Mouse (Mus musculus) granulocyte monocyte progenitor cell, adult 5-6 weeks (primary cell): ENCODE data around the gene Olfr820. TPM values are rescaled to one million over a fixed set of nuclear protein-coding genes. Genes with fewer than 3 reads are reported as not detected.
"Not testable (repeated sequence)": the region's sequence is repeated elsewhere in the genome, so short reads cannot be mapped to it uniquely, and the experiment has no call there.

Experiments
- ATAC-seq: replicated peaks from 2 replicates; pipeline ENCODE4 v1.8.0; 2016; ENCODE audit warnings: mild to moderate bottlenecking, moderate TSS enrichment, inconsistent platforms; ENCODE audit not compliant: poor library complexity, severe bottlenecking
- total RNA-seq, 2 experiments: library from RNA; stranded (forward) in 1 of 2; stranded (reverse) in 1 of 2; fragments of 200-712, 200-1000 nt in 1 of 2; fragments of >200 nt in 1 of 2; fragmentation: Nextera tagmentation in 1 of 2; gene quantifications; 2 replicates each; pipeline ENCODE4 v1.2.3; 2014 to 2017

Gene Olfr820
- total RNA-seq (2014; fragmentation: Nextera tagmentation) (not detected in 2 replicates), total RNA-seq (2017) (not detected in 2 replicates)

- no peak for ATAC-seq
These were observed at the start of gene Olfr820 for GRCm38 (mm10) chr10:130012321-130012720. Gene Olfr820 (plus strand): TSS chr10:130012621.

- not testable (repeated sequence) for ATAC-seq
These were observed 46.2 kb upstream of the Olfr820 start for GRCm38 (mm10) chr10:129966232-129966631.

GRCm38 (mm10) chr10:129967166-129967565 lies 45.3 kb upstream of the Olfr820 start, which contains the start of gene Olfr819:
Gene Olfr819 (minus strand): TSS chr10:129967266.
- ATAC-seq: not testable (repeated sequence)

GRCm38 (mm10) chr10:129972994-129973393 lies 39.4 kb upstream of the Olfr820 start:
- ATAC-seq: peak; percentile 53

- ATAC-seq: not testable (repeated sequence)
These were observed 36.4 kb upstream of the Olfr820 start, which contains the start of gene Olfr247 for GRCm38 (mm10) chr10:129976040-129976439. Gene Olfr247 (minus strand): TSS chr10:129976140.

- ATAC-seq: peak; percentile 58
These were observed 30.6 kb upstream of the Olfr820 start for GRCm38 (mm10) chr10:129981867-129982266.

- ATAC-seq: not testable (repeated sequence)
These were observed 27.5 kb upstream of the Olfr820 start, which contains the start of gene Gm10310 for GRCm38 (mm10) chr10:129984962-129985361. Gene Gm10310 (minus strand): TSS chr10:129985062.

GRCm38 (mm10) chr10:130004104-130004503 lies 8.3 kb upstream of the Olfr820 start:
- not testable (repeated sequence) for ATAC-seq

GRCm38 (mm10) chr10:130005366-130005765 lies 7.1 kb upstream of the Olfr820 start:
- ATAC-seq: not testable (repeated sequence)

GRCm38 (mm10) chr10:130030048-130030447 lies 17.6 kb downstream of the Olfr820 start, which contains the start of gene Olfr821:
Gene Olfr821 (plus strand): TSS chr10:130030348.
- no peak for ATAC-seq

GRCm38 (mm10) chr10:130037096-130037495 lies 24.7 kb downstream of the Olfr820 start:
- ATAC-seq: no peak

Other genes starting within 250 kb of the Olfr820 start
- gene Olfr808, start 247.1 kb upstream of the Olfr820 start, total RNA-seq (2014; fragmentation: Nextera tagmentation): not detected in 2 replicates
- not detected in 2 replicates for gene Olfr808, start 247.1 kb upstream of the Olfr820 start, total RNA-seq (2017)
- not detected in 2 replicates for gene Olfr809, start 238.0 kb upstream of the Olfr820 start, total RNA-seq (2014; fragmentation: Nextera tagmentation)
- not detected in 2 replicates for gene Olfr809, start 238.0 kb upstream of the Olfr820 start, total RNA-seq (2017)
- gene Olfr810, start 217.7 kb upstream of the Olfr820 start, total RNA-seq (2014; fragmentation: Nextera tagmentation): not detected in 2 replicates
- gene Olfr810, start 217.7 kb upstream of the Olfr820 start, total RNA-seq (2017): not detected in 2 replicates
- gene Olfr811, start 208.2 kb upstream of the Olfr820 start, total RNA-seq (2014; fragmentation: Nextera tagmentation): not detected in 2 replicates
- gene Olfr811, start 208.2 kb upstream of the Olfr820 start, total RNA-seq (2017): not detected in 2 replicates
- not detected in 2 replicates for gene Olfr812, start 166.5 kb upstream of the Olfr820 start, total RNA-seq (2014; fragmentation: Nextera tagmentation)
- gene Olfr812, start 166.5 kb upstream of the Olfr820 start, total RNA-seq (2017): not detected in 2 replicates
- not detected in 2 replicates for gene Olfr813, start 157.3 kb upstream of the Olfr820 start, total RNA-seq (2014; fragmentation: Nextera tagmentation)
- gene Olfr813, start 157.3 kb upstream of the Olfr820 start, total RNA-seq (2017): not detected in 2 replicates
- gene Olfr814, start 132.8 kb upstream of the Olfr820 start, total RNA-seq (2014; fragmentation: Nextera tagmentation): not detected in 2 replicates
- gene Olfr814, start 132.8 kb upstream of the Olfr820 start, total RNA-seq (2017): not detected in 2 replicates
- not detected in 2 replicates for gene Olfr815, start 106.8 kb upstream of the Olfr820 start, total RNA-seq (2014; fragmentation: Nextera tagmentation)
- gene Olfr815, start 106.8 kb upstream of the Olfr820 start, total RNA-seq (2017): not detected in 2 replicates
- gene Olfr816, start 97.0 kb upstream of the Olfr820 start, total RNA-seq (2014; fragmentation: Nextera tagmentation): not detected in 2 replicates
- not detected in 2 replicates for gene Olfr816, start 97.0 kb upstream of the Olfr820 start, total RNA-seq (2017)
- not detected in 2 replicates for gene Olfr818, start 63.5 kb upstream of the Olfr820 start, total RNA-seq (2014; fragmentation: Nextera tagmentation)
- not detected in 2 replicates for gene Olfr818, start 63.5 kb upstream of the Olfr820 start, total RNA-seq (2017)
- gene Olfr819, start 45.4 kb upstream of the Olfr820 start, total RNA-seq (2014; fragmentation: Nextera tagmentation): not detected in 2 replicates
- gene Olfr819, start 45.4 kb upstream of the Olfr820 start, total RNA-seq (2017): not detected in 2 replicates
- not detected in 2 replicates for gene Olfr247, start 36.5 kb upstream of the Olfr820 start, total RNA-seq (2014; fragmentation: Nextera tagmentation)
- not detected in 2 replicates for gene Olfr247, start 36.5 kb upstream of the Olfr820 start, total RNA-seq (2017)
- gene Gm10310, start 27.6 kb upstream of the Olfr820 start, total RNA-seq (2014; fragmentation: Nextera tagmentation): not detected in 2 replicates
- gene Gm10310, start 27.6 kb upstream of the Olfr820 start, total RNA-seq (2017): not detected in 2 replicates
- gene Olfr821, start 17.7 kb downstream of the Olfr820 start, total RNA-seq (2014; fragmentation: Nextera tagmentation): not detected in 2 replicates
- not detected in 2 replicates for gene Olfr821, start 17.7 kb downstream of the Olfr820 start, total RNA-seq (2017)
- gene Olfr822, start 58.6 kb downstream of the Olfr820 start, total RNA-seq (2014; fragmentation: Nextera tagmentation): not detected in 2 replicates
- not detected in 2 replicates for gene Olfr822, start 58.6 kb downstream of the Olfr820 start, total RNA-seq (2017)
- not detected in 2 replicates for gene Olfr823, start 102.8 kb downstream of the Olfr820 start, total RNA-seq (2014; fragmentation: Nextera tagmentation)
- not detected in 2 replicates for gene Olfr823, start 102.8 kb downstream of the Olfr820 start, total RNA-seq (2017)
- gene Olfr824, start 117.4 kb downstream of the Olfr820 start, total RNA-seq (2014; fragmentation: Nextera tagmentation): not detected in 2 replicates
- gene Olfr824, start 117.4 kb downstream of the Olfr820 start, total RNA-seq (2017): not detected in 2 replicates
- gene Olfr825, start 154.1 kb downstream of the Olfr820 start, total RNA-seq (2014; fragmentation: Nextera tagmentation): not detected in 2 replicates
- not detected in 2 replicates for gene Olfr825, start 154.1 kb downstream of the Olfr820 start, total RNA-seq (2017)
- gene Olfr826, start 171.6 kb downstream of the Olfr820 start, total RNA-seq (2014; fragmentation: Nextera tagmentation): not detected in 2 replicates
- gene Olfr826, start 171.6 kb downstream of the Olfr820 start, total RNA-seq (2017): not detected in 2 replicates
- not detected in 2 replicates for gene Olfr827, start 201.8 kb downstream of the Olfr820 start, total RNA-seq (2014; fragmentation: Nextera tagmentation)
- not detected in 2 replicates for gene Olfr827, start 201.8 kb downstream of the Olfr820 start, total RNA-seq (2017)